35 mouse cellular contexts compared by ENCODE assay signal in the genomic region with DNA sequence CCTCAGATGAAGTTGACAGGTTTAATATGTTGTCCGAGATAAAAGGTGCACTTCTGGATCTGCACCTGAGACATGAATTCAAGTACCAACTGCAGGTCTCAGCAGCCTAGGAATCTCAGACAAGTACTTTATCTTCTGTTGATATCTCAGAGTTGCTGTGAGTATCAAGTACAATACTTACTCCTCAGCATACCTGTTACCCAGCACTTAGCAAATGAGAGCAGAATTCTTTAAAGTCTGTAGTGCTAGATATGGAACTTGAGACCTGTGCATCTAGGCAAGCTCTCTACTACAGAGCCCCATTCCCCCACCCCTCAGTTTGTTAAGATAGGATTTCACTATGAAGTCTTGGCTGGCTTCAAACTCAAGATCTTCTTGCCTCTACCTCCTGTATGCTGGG.
"Had no signal": no experiment of that assay in that cellular context is flagged by ENCODE, and none has a peak within 500 bp of the region (broad histone marks: within the 10 kb centered on the region; RNA-seq: fewer than 3 reads in every experiment).

No protein-coding gene starts in this region.

- H3K9ac ChIP-seq: heart, embryonic 12.5 days; heart, embryonic 13.5 days; heart, embryonic 15.5 days; hindbrain, embryonic 12.5 days; hindbrain, embryonic 13.5 days; hindbrain, embryonic 14.5 days; hindbrain, embryonic 15.5 days; intestine, embryonic 15.5 days; kidney, embryonic 15.5 days had no signal

- H3K4me2 ChIP-seq: heart, embryonic 11.5 days; heart, embryonic 12.5 days; heart, embryonic 13.5 days; heart, embryonic 15.5 days; hindbrain, embryonic 12.5 days; hindbrain, embryonic 13.5 days; hindbrain, embryonic 14.5 days; hindbrain, embryonic 15.5 days; intestine, embryonic 15.5 days; kidney, embryonic 15.5 days had no signal

- H3K27ac ChIP-seq: heart, embryonic 10.5 days; heart, embryonic 13.5 days; heart, embryonic 15.5 days; hindbrain, embryonic 10.5 days; hindbrain, embryonic 12.5 days; hindbrain, embryonic 13.5 days; hindbrain, embryonic 14.5 days; hindbrain, embryonic 15.5 days; hindbrain, postnatal 0 days; intestine, embryonic 15.5 days; kidney, embryonic 15.5 days; kidney, postnatal 0 days; layer of hippocampus, adult 2 months had no signal

- DNase-seq: heart, postnatal 10 days; heart, postnatal 14 days; heart, postnatal 36 days; heart, postnatal 4 days; kidney, adult 11 months; kidney, adult 18-20 months; kidney, adult 2 months; kidney, adult 8-10 months; kidney, adult 9 months; kidney, postnatal 10 days; kidney, postnatal 14 days; kidney, postnatal 25 days; kidney, postnatal 36 days; kidney, postnatal 4 days; layer of hippocampus, adult 9-11 months; layer of hippocampus, postnatal 36 days had no signal

- H3K4me3 ChIP-seq: heart, embryonic 10.5 days; heart, embryonic 12.5 days; heart, embryonic 13.5 days; heart, embryonic 15.5 days; hindbrain, embryonic 10.5 days; hindbrain, embryonic 12.5 days; hindbrain, embryonic 13.5 days; hindbrain, embryonic 15.5 days; intestine, embryonic 15.5 days; kidney, embryonic 15.5 days; layer of hippocampus, adult 2 months had no signal

- H3K4me1 ChIP-seq: heart, embryonic 15.5 days; hindbrain, embryonic 15.5 days; intestine, embryonic 15.5 days had no signal

- H3K27me3 ChIP-seq: heart, embryonic 12.5 days; heart, embryonic 13.5 days; heart, embryonic 15.5 days; hindbrain, embryonic 12.5 days; hindbrain, embryonic 13.5 days; hindbrain, embryonic 15.5 days; intestine, embryonic 15.5 days; kidney, embryonic 15.5 days had no signal

- H3K9me3 ChIP-seq: heart, embryonic 10.5 days; heart, embryonic 13.5 days; heart, embryonic 15.5 days; hindbrain, embryonic 10.5 days; hindbrain, embryonic 12.5 days; hindbrain, embryonic 13.5 days; hindbrain, embryonic 15.5 days; intestine, embryonic 15.5 days; kidney, embryonic 15.5 days had no signal

- ATAC-seq: hindbrain, embryonic 16.5 days; hindbrain, postnatal 0 days; inflammation-experienced regulatory T-cells, adult 6 months; intestine, embryonic 15.5 days; intestine, embryonic 16.5 days; intestine, postnatal 0 days had no signal

- H3K36me3 ChIP-seq: heart, embryonic 12.5 days; heart, embryonic 13.5 days; hindbrain, embryonic 12.5 days; hindbrain, embryonic 13.5 days; hindbrain, embryonic 15.5 days; intestine, embryonic 15.5 days; kidney, embryonic 15.5 days had no signal
